Mouse (Mus musculus) liver, postnatal 0 days (tissue): ENCODE data around the gene Banp. TPM values are rescaled to one million over a fixed set of nuclear protein-coding genes. Genes with fewer than 3 reads are reported as not detected.

Experiments used
- ATAC-seq: fragments of 200-750 bp; cut with Nextera tagmentation; 2 replicates; pipeline ENCODE4 v1.8.0; 2017; ENCODE audit warnings: mild to moderate bottlenecking, moderate library complexity
- DNase-seq: peaks from one replicate; pipeline ENCODE4 v3.0.0-alpha.2; 2016
- H3K27ac ChIP-seq: fragments of 300-500 bp; sonication (generic); 2 replicates; pipeline ENCODE4 v1.5.1; 2014; ENCODE audit warnings: antibody characterized with exemption, moderate library complexity, mild to moderate bottlenecking, low read depth
- H3K27me3 ChIP-seq: fragments of 300-500 bp; sonication (generic); 2 replicates; pipeline ENCODE4 v1.6.1; 2014; ENCODE audit warnings: low read length, control low read depth, mixed read lengths; ENCODE audit not compliant: insufficient read depth
- H3K36me3 ChIP-seq: fragments of 300-500 bp; sonication (generic); replicated peaks from 2 replicates; pipeline ENCODE4 v1.6.1; 2014; ENCODE audit warnings: mild to moderate bottlenecking, control low read depth, low read length, moderate library complexity, mixed read lengths; ENCODE audit not compliant: insufficient read depth
- H3K4me1 ChIP-seq: fragments of 300-500 bp; sonication (generic); 2 replicates; pipeline ENCODE4 v1.6.1; 2014; ENCODE audit warnings: antibody characterized with exemption, mild to moderate bottlenecking, control low read depth; ENCODE audit not compliant: insufficient read depth
- H3K4me2 ChIP-seq: fragments of 300-500 bp; sonication (generic); 2 replicates; pipeline ENCODE4 v1.6.1; 2014; ENCODE audit warnings: low read depth, mild to moderate bottlenecking, low read length, moderate library complexity, mixed read lengths
- H3K4me3 ChIP-seq: fragments of 300-500 bp; sonication (generic); 2 replicates; pipeline ENCODE4 v1.5.1; 2014; ENCODE audit warnings: low read depth, low read length
- H3K9ac ChIP-seq: fragments of 300-500 bp; sonication (generic); replicated peaks from 2 replicates; pipeline ENCODE4 v1.6.1; 2014; ENCODE audit warnings: mild to moderate bottlenecking, moderate library complexity
- H3K9me3 ChIP-seq: fragments of 300-500 bp; sonication (generic); 2 replicates; pipeline ENCODE4 v1.6.1; 2016; ENCODE audit warnings: mild to moderate bottlenecking, control low read depth, low read length, mixed read lengths
- CTCF ChIP-seq: sonication (generic); IDR thresholded peaks from 2 replicates; pipeline ENCODE4 v1.5.1; 2016; ENCODE audit warnings: antibody characterized with exemption, low read depth
- EP300 ChIP-seq: IDR thresholded peaks from 2 replicates; pipeline ENCODE4 v1.6.1; 2016; ENCODE audit warnings: antibody characterized with exemption, low read depth, mild to moderate bottlenecking
- WGBS: fragments of 180-500 bp; shearing (Covaris S2); extraction: QIAGEN DNeasy Blood & Tissue Kit; methylation state at CpG from one replicate; pipeline ENCODE4 v1.1.7; 2014; ENCODE audit not compliant: insufficient replicate concordance; 5-methylcytosine and 5-hydroxymethylcytosine counted together
- polyA plus RNA-seq: library from polyadenylated mRNA; unstranded; fragments of >200 nt; fragmentation: Nextera tagmentation; extraction: Ambion mirVana; gene quantifications from 2 replicates; pipeline ENCODE4 v1.2.1, GENCODE M21; 2015

Banp gene
- polyA plus RNA-seq, 1 experiment from 2014 or later, result 7.6 TPM

DNA sequence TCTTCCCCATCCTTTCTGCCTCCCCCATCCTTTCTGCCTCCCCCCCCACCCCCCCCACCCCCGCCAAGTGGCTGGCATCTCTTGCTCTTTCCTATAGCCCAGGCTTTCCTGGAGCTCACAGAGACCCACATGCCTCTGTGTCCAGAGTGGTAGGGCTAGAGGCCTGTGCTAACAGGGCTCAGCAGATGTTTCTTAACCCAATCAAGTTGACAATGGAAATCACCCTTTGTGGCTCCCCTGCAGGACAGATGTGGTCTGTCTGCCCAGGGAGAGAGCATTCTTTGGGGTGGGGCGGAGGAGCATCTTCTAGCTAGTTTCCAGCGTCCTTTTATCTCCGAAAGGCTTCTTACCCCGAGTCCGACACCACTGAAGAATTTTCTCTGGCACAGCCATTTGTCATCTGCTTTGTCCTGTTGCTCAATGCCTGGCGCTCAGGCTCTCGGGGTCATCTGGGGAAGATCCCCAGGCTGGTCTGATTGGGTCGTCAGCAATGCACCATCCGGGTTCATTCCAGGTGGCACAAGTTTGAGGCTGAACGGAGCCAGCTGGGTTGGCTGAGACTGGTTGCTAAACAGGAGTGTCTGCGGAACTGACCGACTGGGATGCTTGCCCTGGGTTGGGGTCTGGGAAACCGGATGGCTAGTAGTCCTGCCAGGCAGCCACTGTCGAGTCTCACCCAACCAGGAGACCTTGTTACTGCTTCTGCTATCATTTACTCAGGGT lies 118.4 kb downstream of the Banp start:
- no peak overlapping the region for H3K9ac ChIP-seq
- 65% methylated on average over 15 of the region's 15 CpGs for WGBS
- ATAC-seq (no peak), DNase-seq (no peak)
- H3K4me1 ChIP-seq, result no peaks in the 10 kb centered on the region; the same call in 1 of the 2 replicates
- no peak overlapping the region for H3K4me3 ChIP-seq
- H3K4me2 ChIP-seq, result no peak overlapping the region
- H3K9me3 ChIP-seq, result no peaks in the 10 kb centered on the region
- no peaks in the 10 kb centered on the region for H3K27me3 ChIP-seq
- TF ChIP-seq CTCF (no peak), EP300 (no peak)
- no peak overlapping the region for H3K27ac ChIP-seq
- H3K36me3 ChIP-seq, result no peaks in the 10 kb centered on the region

- DNase-seq (no peak), ATAC-seq (no peak)
- no peaks in the 10 kb centered on the region for H3K36me3 ChIP-seq
- no peaks in the 10 kb centered on the region for H3K27me3 ChIP-seq
- no peak for TF ChIP-seq CTCF
- no peak for TF ChIP-seq EP300
- no peak overlapping the region for H3K27ac ChIP-seq
- H3K4me1 ChIP-seq, result no peaks in the 10 kb centered on the region
- no peak overlapping the region for H3K9ac ChIP-seq
- no peaks in the 10 kb centered on the region for H3K9me3 ChIP-seq
- WGBS, result 76% methylated on average over 13 of the region's 13 CpGs
- no peak overlapping the region for H3K4me3 ChIP-seq
- H3K4me2 ChIP-seq, result no peak overlapping the region
Measured at GRCm38 (mm10) chr8:122068609-122069008, 119.1 kb downstream of the Banp start.

DNA sequence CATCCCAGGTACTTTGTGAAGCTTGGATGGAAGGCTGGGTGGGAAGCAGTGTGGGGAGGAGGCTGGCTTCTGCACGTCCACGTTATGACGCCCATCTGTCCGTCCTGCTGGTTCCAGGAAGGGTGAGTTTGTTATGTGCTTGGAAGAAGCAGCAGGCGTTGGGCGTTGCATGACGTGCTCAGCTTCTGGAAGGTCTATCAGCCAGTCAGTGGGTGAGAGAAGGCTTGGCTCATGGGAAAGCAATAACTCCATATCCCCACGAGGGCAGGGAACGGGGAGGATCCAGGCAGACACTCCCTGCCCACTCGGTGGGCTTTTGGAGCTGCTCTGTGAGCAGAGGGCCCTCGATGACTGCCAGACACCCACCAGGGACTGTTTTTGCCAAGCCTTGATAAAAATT lies 119.7 kb downstream of the Banp start:
- 64% methylated on average over 11 of the region's 11 CpGs for WGBS
- no peak for TF ChIP-seq CTCF
- TF ChIP-seq EP300, result no peak

DNA sequence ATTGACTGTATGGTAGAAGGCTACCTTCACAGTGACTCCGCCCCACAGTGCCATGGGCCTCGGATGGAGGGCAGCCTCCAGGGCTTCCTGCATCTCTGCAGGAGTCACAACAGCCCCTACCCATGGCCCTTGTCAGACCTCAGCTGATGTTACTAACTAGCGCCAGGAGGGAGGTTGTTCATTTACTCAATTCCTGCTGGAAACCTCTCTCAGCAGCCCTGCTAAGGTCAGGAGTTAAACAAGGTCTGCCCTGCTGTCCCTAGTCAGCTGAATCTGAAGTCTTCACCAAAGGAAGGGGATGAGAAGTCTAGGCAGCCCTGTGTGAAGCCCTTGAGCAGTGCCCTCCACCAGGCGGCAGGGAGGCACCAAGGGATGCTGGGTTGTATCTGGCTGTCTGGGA lies 121.6 kb downstream of the Banp start:
- WGBS, result 51% methylated on average over 4 of the region's 4 CpGs
- Histone ChIP-seq H3K27ac (no peak overlapping the region), H3K9me3 (no peaks in the 10 kb centered on the region), H3K36me3 (no peaks in the 10 kb centered on the region), H3K4me2 (no peak overlapping the region), H3K27me3 (no peaks in the 10 kb centered on the region), H3K4me1 (no peaks in the 10 kb centered on the region), H3K9ac (no peak overlapping the region), H3K4me3 (no peak overlapping the region)
- no peak for TF ChIP-seq EP300
- TF ChIP-seq CTCF, result no peak
- DNase-seq, result no peak
- ATAC-seq, result no peak

More for the DNA sequence above, 119.7 kb downstream of the Banp start:
- H3K4me3 ChIP-seq, result no peak overlapping the region
- no peaks in the 10 kb centered on the region for H3K9me3 ChIP-seq
- no peak for ATAC-seq
- H3K4me2 ChIP-seq, result no peak overlapping the region
- no peak overlapping the region for H3K27ac ChIP-seq
- H3K36me3 ChIP-seq, result no peaks in the 10 kb centered on the region
- no peak for DNase-seq
- H3K27me3 ChIP-seq, result no peaks in the 10 kb centered on the region
- H3K4me1 ChIP-seq, result no peaks in the 10 kb centered on the region
- no peak overlapping the region for H3K9ac ChIP-seq

- Histone ChIP-seq H3K9ac (no peak overlapping the region), H3K4me1 (no peaks in the 10 kb centered on the region), H3K27me3 (0 out of 2 replicates have a peak, but pooled peaks cover 4% of the 10 kb centered on the region), H3K4me3 (no peak overlapping the region), H3K4me2 (no peak overlapping the region), H3K9me3 (no peaks in the 10 kb centered on the region), H3K27ac (no peak overlapping the region), H3K36me3 (no peaks in the 10 kb centered on the region)
- no peak for ATAC-seq
- WGBS, result 80% methylated on average over 9 of the region's 9 CpGs
- no peak for TF ChIP-seq CTCF
- TF ChIP-seq EP300, result no peak
- DNase-seq, result no peak
Measured at GRCm38 (mm10) chr8:122073964-122074363, 124.4 kb downstream of the Banp start.

DNA sequence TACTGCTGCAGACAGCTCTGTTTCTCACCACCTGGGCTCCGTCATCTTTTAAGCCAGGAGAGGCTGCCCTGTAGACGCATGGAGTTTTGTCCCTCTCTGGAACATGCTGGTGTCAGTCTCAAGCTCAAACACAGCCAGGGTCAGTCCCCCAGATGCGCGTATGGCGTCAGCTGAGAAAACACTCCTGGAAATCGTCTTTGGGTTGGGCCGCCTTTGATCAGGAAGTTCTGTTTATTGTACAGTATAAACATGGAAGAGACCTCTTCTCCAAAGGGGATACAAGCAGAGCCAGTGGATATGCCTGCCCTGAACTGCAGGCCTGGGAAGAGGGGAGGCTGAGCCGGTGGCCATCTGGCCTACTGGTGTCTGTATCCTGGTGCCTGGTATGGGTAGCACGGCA lies 124.9 kb downstream of the Banp start:
- no peaks in the 10 kb centered on the region for H3K9me3 ChIP-seq
- DNase-seq (no peak), ATAC-seq (no peak)
- H3K4me3 ChIP-seq, result no peak overlapping the region
- no peak for TF ChIP-seq CTCF
- no peak for TF ChIP-seq EP300
- H3K27ac ChIP-seq, result no peak overlapping the region
- H3K36me3 ChIP-seq, result no peaks in the 10 kb centered on the region
- H3K4me2 ChIP-seq, result no peak overlapping the region
- 57% methylated on average over 9 of the region's 9 CpGs for WGBS
- H3K9ac ChIP-seq, result no peak overlapping the region
- H3K27me3 ChIP-seq, result 0 out of 2 replicates have a peak, but pooled peaks cover 4% of the 10 kb centered on the region
- H3K4me1 ChIP-seq, result no peaks in the 10 kb centered on the region

DNA sequence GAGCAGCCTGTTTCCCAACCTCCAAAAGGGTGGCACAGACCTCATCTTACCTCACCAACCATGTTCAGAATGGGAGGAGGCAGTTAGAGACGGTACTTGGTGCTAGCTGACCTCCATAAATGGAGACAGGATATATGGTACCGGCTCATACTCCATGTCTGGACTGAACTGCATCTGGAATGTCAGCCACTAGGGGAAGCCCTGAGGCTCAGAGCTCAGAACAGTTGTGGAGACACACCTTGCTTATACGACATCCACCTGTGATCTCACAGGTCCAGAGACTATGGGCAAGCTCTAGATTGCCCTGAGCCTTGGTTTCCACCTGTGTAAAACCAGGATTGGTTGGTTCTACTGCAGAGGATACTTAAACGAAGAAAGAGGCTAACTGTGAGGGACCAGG lies 125.4 kb downstream of the Banp start:
- TF ChIP-seq EP300 (no peak), CTCF (peak; percentile 22)
- no peaks in the 10 kb centered on the region for H3K9me3 ChIP-seq
- WGBS, result 63% methylated on average over 4 of the region's 4 CpGs
- H3K36me3 ChIP-seq, result no peaks in the 10 kb centered on the region
- H3K27me3 ChIP-seq, result 0 out of 2 replicates have a peak, but pooled peaks cover 4% of the 10 kb centered on the region
- no peak overlapping the region for H3K4me3 ChIP-seq
- H3K4me1 ChIP-seq, result no peaks in the 10 kb centered on the region
- H3K27ac ChIP-seq, result no peak overlapping the region
- no peak for DNase-seq
- ATAC-seq, result no peak
- H3K4me2 ChIP-seq, result no peak overlapping the region
- no peak overlapping the region for H3K9ac ChIP-seq
